Mouse (Mus musculus) induced T-regulatory cell, adult 2 months (primary cell): ENCODE data around the gene Gm39115.
"Not testable (repeated sequence)": the region's sequence is repeated elsewhere in the genome, so short reads cannot be mapped to it uniquely, and the experiment has no call there.

Experiments used
- DNase-seq: peaks from one replicate; pipeline ENCODE4 v3.0.0-alpha.2; 2012; ENCODE audit warnings: low read depth

Gm39115 gene

GRCm38 (mm10) chr7:142135934-142136333 is at the start of gene Gm39115:
TSS of gene Gm39115 (minus strand) at chr7:142136034.
- not testable (repeated sequence) for DNase-seq

GRCm38 (mm10) chr7:142181021-142181420 is 45.2 kb upstream of the Gm39115 start:
- no peak for DNase-seq

GRCm38 (mm10) chr7:142178685-142179084 is 42.9 kb upstream of the Gm39115 start:
- no peak for DNase-seq

- not testable (repeated sequence) for DNase-seq
Observed at GRCm38 (mm10) chr7:142175905-142176304, 40.1 kb upstream of the Gm39115 start, which contains the start of gene Krtap5-2. TSS of gene Krtap5-2 (minus strand) at chr7:142176005.

GRCm38 (mm10) chr7:142169836-142170235 is 34.0 kb upstream of the Gm39115 start:
- DNase-seq = peak; percentile 54

GRCm38 (mm10) chr7:142165639-142166038 is 29.8 kb upstream of the Gm39115 start, which contains the start of gene Gm4553:
TSS of gene Gm4553 (minus strand) at chr7:142165739.
- DNase-seq = not testable (repeated sequence)

- no peak for DNase-seq
Observed at GRCm38 (mm10) chr7:142159366-142159765, 23.5 kb upstream of the Gm39115 start.

- DNase-seq = not testable (repeated sequence)
Observed at GRCm38 (mm10) chr7:142157013-142157412, 21.2 kb upstream of the Gm39115 start, which contains the start of gene Gm29735. TSS of gene Gm29735 (minus strand) at chr7:142157113.

- DNase-seq = no peak
Observed at GRCm38 (mm10) chr7:142155308-142155707, 19.5 kb upstream of the Gm39115 start.

- DNase-seq = no peak
Observed at GRCm38 (mm10) chr7:142152191-142152590, 16.4 kb upstream of the Gm39115 start.

- no peak for DNase-seq
Observed at GRCm38 (mm10) chr7:142148633-142149032, 12.8 kb upstream of the Gm39115 start.

- DNase-seq = peak; percentile 65
Observed at GRCm38 (mm10) chr7:142146033-142146432, 10.2 kb upstream of the Gm39115 start.

- no peak for DNase-seq
Observed at GRCm38 (mm10) chr7:142145413-142145940, 9.6 kb upstream of the Gm39115 start.

GRCm38 (mm10) chr7:142144507-142144906 is 8.7 kb upstream of the Gm39115 start, which contains the start of gene Gm45337:
TSS of gene Gm45337 (minus strand) at chr7:142144607.
- no peak for DNase-seq

GRCm38 (mm10) chr7:142143506-142144010 is 7.7 kb upstream of the Gm39115 start:
- DNase-seq = not testable (repeated sequence)

GRCm38 (mm10) chr7:142140696-142141095 is 4.9 kb upstream of the Gm39115 start:
- DNase-seq = no peak

- DNase-seq = no peak
Observed at GRCm38 (mm10) chr7:142134206-142134995, 1.4 kb downstream of the Gm39115 start.

- DNase-seq = no peak
Observed at GRCm38 (mm10) chr7:142128843-142129242, 7.0 kb downstream of the Gm39115 start.

GRCm38 (mm10) chr7:142120629-142121028 is 15.2 kb downstream of the Gm39115 start, which contains the start of gene Gm45618:
TSS of gene Gm45618 (minus strand) at chr7:142120729.
- not testable (repeated sequence) for DNase-seq

GRCm38 (mm10) chr7:142119632-142120031 is 16.2 kb downstream of the Gm39115 start:
- peak; percentile 21 for DNase-seq

GRCm38 (mm10) chr7:142104747-142105146 is 31.1 kb downstream of the Gm39115 start:
- no peak for DNase-seq

- peak; percentile 83 for DNase-seq
Observed at GRCm38 (mm10) chr7:142097776-142098175, 38.1 kb downstream of the Gm39115 start.

- DNase-seq = no peak
Observed at GRCm38 (mm10) chr7:142096701-142097100, 39.1 kb downstream of the Gm39115 start.
